Mouse (Mus musculus): Measurements from ENCODE around the gene Gfra1. TPM values are rescaled to one million over a fixed set of nuclear protein-coding genes. Genes with fewer than 3 reads are reported as not detected.

Gfra1 gene
- total RNA-seq, 2 experiments from 2014 or later, result 3.5 to 3.6 TPM

DNA sequence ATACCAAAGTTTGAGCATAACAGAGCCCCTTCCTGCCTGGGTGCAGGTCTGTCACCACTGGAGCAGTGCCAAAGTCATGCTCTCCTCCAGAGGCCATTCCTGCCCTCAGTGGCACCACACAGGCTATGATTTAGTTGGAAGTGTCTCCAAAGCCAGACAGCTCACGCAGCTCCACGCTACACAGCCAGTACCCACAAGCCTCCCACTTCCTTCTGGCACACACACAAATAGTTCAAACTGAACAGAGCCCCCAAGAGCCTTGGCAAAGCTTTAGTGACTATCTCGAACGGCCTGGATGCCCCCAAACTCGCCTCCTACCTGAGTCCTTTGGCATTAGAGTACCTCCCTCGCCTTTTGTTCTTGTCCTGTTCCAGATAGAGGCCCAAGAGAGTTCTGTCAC is 56.5 kb downstream of the Gfra1 start:
- intact Hi-C loops (cut with DNase I), result no loop called here

GRCm38 (mm10) chr19:58396604-58396984 is 59.1 kb downstream of the Gfra1 start:
- no peak for DNase-seq (ENCODE audit: low spot score)
- intact Hi-C loops (cut with DNase I), result no loop called here

More for the DNA sequence above, 56.5 kb downstream of the Gfra1 start:
- DNase-seq (ENCODE audit: low spot score), result no peak

DNA sequence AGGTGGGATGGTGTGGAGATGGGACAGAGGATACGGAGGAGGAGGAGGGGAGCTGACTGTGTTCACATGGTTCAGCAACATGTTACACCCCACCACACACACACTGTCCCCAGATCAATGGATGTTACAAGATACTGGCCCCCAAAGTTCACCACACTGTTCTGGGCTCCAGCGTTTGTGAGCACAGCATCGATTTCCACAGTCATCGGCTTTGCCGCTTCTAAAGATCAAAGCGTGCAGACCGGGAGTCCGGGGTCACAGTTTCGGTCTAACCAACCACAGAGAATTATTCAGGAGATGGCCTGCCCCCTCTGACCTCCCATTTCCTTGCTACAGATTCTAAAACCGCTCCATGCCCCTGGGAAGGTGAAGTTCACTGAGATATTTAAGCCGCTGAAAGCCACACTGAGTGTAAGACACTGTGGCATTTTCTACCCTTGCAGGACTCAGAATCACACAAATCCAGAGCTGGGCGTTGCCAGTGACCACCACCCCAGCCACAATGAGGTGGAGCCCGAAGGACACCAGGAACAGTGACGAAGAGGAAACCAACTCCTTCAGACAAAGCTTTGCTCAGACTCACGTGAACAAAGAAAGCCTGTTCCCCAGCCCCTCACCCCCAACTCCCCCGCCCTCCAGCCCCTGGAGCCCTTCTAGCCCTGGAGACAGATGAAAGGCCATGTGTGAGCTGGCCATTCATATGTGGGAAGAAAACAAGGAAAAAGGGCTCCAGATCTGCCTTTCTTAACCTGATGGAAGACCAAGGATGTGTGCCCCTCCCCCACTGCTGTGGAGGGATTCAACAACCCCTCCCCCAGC is 59.7 kb downstream of the Gfra1 start:
- DNase-seq (ENCODE audit: low spot score), result no peak
- intact Hi-C loops (cut with DNase I), result no loop called here

DNA sequence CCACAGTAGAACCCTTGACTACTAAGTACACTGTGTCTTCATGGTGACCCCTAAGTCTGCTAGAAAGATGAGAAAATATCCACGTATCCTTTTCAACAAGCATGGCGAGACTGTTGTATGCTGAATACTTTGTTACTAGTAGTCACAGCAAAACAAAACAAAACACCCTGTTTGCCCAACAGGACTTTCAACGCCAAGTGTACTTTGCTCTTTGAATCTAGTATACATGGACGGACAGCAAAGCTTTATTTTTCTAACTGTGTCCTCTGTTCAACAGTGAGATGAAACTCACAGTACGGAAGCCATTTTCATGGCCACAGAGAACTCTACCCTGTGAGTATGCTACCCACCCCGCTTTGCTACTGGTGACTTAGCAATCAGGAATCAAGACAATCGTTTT is 62.6 kb downstream of the Gfra1 start:
- intact Hi-C loops (cut with DNase I), result no loop called here
- no peak for DNase-seq (ENCODE audit: low spot score)

- intact Hi-C loops (cut with DNase I), result no loop called here
- no peak for DNase-seq (ENCODE audit: low spot score)
Measured at GRCm38 (mm10) chr19:58391796-58392195, 63.9 kb downstream of the Gfra1 start.

- DNase-seq (ENCODE audit: low spot score), result no peak
- intact Hi-C loops (cut with DNase I), result no loop called here
Measured at GRCm38 (mm10) chr19:58389466-58389865, 66.2 kb downstream of the Gfra1 start.

DNA sequence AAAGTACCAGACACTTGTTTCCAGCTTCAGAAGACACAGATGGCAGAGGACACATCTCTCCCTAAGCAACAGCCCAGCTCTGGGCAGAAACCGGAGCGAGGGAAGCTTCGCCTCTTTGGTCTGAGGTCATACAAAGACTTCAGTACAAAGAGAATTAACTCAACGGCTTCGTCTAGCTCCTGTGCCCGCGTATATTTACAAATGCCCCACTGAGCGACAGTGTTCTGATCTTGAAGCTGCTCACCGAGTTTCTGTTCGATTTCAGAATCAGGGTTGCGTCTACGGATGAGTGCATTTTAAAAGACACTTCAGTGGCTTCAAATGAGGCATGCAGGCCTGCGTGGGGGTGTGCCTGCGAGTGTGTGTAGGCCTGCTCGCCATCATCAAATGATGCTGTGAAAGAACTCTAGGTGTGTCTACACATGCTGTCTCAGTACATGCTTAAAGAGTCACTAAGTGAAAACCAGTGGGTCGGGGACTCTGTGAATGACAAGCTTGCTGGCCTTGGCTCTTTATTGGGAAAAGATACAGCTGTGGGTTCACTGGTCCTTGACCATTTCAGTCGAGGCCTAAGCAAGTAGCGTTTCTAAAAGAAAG is 66.8 kb downstream of the Gfra1 start:
- no peak for DNase-seq (ENCODE audit: low spot score)
- intact Hi-C loops (cut with DNase I), result no loop called here

GRCm38 (mm10) chr19:58383273-58383672 is 72.4 kb downstream of the Gfra1 start:
- no peak for DNase-seq (ENCODE audit: low spot score)
- intact Hi-C loops (cut with DNase I), result no loop called here

DNA sequence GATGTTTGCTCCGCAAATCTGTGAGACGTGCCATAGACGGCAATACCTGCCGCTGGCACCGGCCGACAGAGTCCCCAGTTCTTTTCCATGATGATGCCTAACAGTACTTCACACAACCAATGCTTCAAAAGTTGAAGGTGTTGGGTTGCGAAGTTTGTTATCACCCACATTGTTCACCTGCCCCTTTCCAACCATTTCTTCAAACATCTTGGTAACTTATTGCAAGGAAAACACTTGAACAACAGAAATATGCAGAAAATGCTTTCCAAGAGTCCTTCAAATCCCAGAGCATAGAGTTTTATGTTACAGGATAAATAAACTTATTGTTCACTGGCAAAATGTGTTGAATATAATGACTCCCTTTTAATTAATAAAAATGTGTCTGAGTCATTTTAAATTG is 73.2 kb downstream of the Gfra1 start:
- no peak for DNase-seq (ENCODE audit: low spot score)
- intact Hi-C loops (cut with DNase I), result no loop called here

DNA sequence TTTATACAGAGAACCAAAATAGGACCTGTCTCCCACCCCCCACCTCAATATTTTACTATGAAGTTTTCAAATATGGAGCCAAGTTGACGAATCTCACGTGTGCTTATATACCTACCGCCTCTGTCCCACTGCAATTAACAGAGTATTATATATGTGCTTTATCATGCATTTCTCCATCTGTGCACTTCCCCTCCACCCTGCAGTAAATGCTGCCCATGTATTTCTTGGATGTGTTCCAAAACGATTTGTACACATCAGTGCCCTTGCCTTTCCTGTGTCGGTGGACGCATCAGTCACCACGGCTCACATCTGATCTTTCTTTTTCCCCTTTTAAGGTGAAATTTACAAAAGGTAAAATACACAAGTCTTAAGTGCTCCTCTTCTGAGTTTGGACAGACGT is 77.7 kb downstream of the Gfra1 start:
- intact Hi-C loops (cut with DNase I), result no loop called here

GRCm38 (mm10) chr19:58376675-58377102 is 79.0 kb downstream of the Gfra1 start:
- DNase-seq (ENCODE audit: low spot score), result no peak
- intact Hi-C loops (cut with DNase I), result no loop called here

More for the DNA sequence above, 77.7 kb downstream of the Gfra1 start:
- no peak for DNase-seq (ENCODE audit: low spot score)

DNA sequence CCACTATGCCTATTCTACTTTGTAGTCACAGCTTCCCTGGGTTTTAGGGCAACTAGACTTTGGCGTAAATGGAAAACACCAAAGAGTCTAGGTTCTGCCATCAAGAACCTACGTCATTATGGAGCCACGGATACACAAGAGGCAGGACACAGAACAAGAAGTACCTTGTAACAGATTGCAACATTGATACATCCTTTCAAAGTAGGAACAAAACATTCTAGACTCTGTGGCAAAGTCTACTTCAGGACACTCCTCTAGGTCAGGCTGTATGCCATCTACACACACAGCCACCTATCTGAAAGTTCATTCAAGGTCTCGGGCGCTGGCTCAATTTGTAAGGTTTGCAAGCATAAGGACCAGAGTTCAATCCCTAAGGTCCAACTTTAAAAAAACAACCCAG is 81.1 kb downstream of the Gfra1 start:
- intact Hi-C loops (cut with DNase I), result no loop called here

GRCm38 (mm10) chr19:58374155-58374554 is 81.6 kb downstream of the Gfra1 start:
- intact Hi-C loops (cut with DNase I), result no loop called here
- no peak for DNase-seq (ENCODE audit: low spot score)

More for the DNA sequence above, 81.1 kb downstream of the Gfra1 start:
- DNase-seq (ENCODE audit: low spot score), result no peak

DNA sequence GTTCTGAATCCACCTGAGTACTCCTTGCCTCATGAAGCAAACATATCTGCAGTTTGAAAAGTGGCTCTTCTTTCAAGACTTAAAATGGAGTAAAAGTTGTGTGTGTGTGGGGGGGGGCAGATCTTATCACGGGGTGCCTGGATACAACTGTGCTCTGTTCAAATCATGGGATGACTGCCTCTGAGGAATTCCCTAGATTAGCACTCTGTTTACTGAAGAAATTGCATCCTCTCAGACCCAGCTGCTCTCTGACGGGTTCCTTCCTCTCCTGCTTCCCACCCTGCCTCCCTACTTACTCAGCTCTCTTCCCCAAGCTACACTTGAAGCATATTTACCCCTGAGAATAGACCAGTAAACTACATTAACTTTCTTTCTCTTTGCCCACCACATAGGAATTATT is 87.2 kb downstream of the Gfra1 start:
- no peak for DNase-seq (ENCODE audit: low spot score)
- intact Hi-C loops (cut with DNase I), result no loop called here

DNA sequence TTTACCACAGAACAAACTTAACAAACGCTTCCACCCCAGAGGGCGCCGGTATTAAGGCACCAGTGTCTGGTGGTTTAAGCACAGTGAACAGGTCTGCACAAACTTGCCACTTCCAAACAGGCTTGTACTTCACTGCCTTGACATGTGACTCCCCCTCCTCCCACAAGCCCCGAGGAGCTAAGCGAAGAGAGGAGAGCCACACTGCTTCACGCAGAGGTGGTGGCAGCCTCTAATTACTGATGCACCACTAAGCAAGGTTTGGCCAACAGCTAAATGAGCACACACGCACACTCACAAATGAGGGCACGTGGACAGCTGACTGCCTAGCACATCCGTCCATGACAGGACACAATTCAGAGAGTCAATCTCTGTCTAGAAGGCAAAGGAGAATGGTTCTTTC is 91.0 kb downstream of the Gfra1 start:
- intact Hi-C loops (cut with DNase I), result no loop called here
- no peak for DNase-seq (ENCODE audit: low spot score)

DNA sequence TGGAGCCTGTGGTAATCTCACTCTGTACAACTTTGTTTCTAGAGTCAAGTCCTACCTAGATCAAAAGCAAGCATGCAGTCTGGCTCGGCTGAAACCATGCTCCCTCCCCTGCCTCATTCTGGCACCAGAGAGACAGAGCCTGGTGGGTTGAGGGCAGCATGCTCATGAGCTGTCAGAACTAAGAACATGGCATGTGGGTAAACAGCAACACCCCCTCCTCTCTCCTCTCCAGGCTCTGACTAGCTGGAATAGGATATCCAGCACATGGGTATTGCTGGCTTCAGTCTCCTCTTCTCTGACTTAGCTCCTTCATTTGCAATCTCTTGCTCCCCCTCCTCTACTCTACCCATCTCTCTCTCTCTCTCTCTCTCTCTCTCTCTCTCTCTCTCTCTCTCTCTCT is 94.7 kb downstream of the Gfra1 start:
- intact Hi-C loops (cut with DNase I), result no loop called here
- no peak for DNase-seq (ENCODE audit: low spot score)

- intact Hi-C loops (cut with DNase I), result no loop called here
Measured at GRCm38 (mm10) chr19:58358063-58358462, 97.6 kb downstream of the Gfra1 start.

GRCm38 (mm10) chr19:58353953-58354352 is 101.8 kb downstream of the Gfra1 start:
- no peak for DNase-seq (ENCODE audit: low spot score)
- intact Hi-C loops (cut with DNase I), result no loop called here

More at GRCm38 (mm10) chr19:58358063-58358462, 97.6 kb downstream of the Gfra1 start:
- DNase-seq (ENCODE audit: low spot score), result no peak

DNA sequence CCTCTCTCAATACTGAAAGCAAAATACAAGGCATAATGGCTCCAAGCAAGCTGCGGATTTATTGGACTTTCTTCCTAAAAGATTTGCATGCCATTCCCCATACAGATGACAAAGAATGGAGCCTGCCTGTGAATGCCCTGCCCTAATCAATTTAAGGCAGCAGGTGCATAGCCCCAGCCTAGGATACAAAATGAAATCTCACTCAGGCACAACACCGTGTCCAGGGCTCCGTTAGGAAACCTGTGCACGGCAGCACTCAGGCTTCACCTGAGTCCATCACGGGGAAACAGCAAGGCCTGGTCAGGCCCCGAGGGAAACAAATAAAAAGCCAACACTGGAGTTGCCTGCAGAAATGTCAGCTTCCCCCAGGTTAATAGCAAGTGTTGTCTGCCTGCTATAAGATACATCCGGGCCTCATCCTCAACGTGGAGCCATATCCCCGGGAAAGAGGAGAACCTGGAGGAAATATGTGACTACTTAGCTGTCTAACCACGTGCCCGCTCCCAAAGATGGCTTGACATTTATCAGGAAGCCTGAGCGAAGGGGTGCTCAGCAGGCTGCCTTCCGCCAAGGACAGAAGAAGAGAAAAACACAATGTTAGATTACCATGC is 102.3 kb downstream of the Gfra1 start:
- intact Hi-C loops (cut with DNase I), result no loop called here
- no peak for DNase-seq (ENCODE audit: low spot score)

- DNase-seq (ENCODE audit: low spot score), result no peak
- intact Hi-C loops (cut with DNase I), result no loop called here
Measured at GRCm38 (mm10) chr19:58349890-58350408, 105.8 kb downstream of the Gfra1 start.

- DNase-seq (ENCODE audit: low spot score), result no peak
- intact Hi-C loops (cut with DNase I), result no loop called here
Measured at GRCm38 (mm10) chr19:58345137-58345536, 110.6 kb downstream of the Gfra1 start.

All from heart, postnatal 25 days (tissue).